ENCODE assay signal across 9 mouse cellular contexts in genomic region chr13:98694773-98695314, GRCm38 (mm10). TPM values are rescaled to one million over a fixed set of nuclear protein-coding genes. Genes with fewer than 3 reads are reported as not detected.
DNase-seq lines count a peak whose midpoint lies in the region; ATAC-seq and TF ChIP-seq lines count a peak whose summit lies in the region.
"Had no signal": no experiment of that assay in that cellular context is flagged by ENCODE, and none has a peak within 500 bp of the region (broad histone marks: within the 10 kb centered on the region; RNA-seq: fewer than 3 reads in every experiment).

Tmem171 (minus strand) TSS chr13:98694834.

- 6% methylated on average over 44 of the region's 44 CpGs for WGBS in forebrain, embryonic 10.5 days
- 4% methylated on average over 42 of the region's 44 CpGs for WGBS in intestine, embryonic 14.5 days
- WGBS in liver, embryonic 13.5 days (ENCODE audit: insufficient replicate concordance), result 8% methylated on average over 44 of the region's 44 CpGs
- WGBS in olfactory bulb, adult 2 months, result 5% methylated on average over 44 of the region's 44 CpGs

- no peaks in the 10 kb centered on the region for H3K36me3 ChIP-seq in erythroblast, embryonic 14.5 days (ENCODE audit: control insufficient read depth)
- H3K36me3 ChIP-seq in forebrain, embryonic 10.5 days (replicated peaks), result no peaks in the 10 kb centered on the region
- H3K36me3 ChIP-seq in intestine, embryonic 14.5 days (ENCODE audit: control insufficient read depth, insufficient read depth, low read length), result no peaks in the 10 kb centered on the region
- no peaks in the 10 kb centered on the region for H3K36me3 ChIP-seq in liver, embryonic 13.5 days

- no peaks in the 10 kb centered on the region for H3K4me1 ChIP-seq in erythroblast, embryonic 14.5 days (ENCODE audit: control insufficient read depth)
- peaks cover 19% of the 10 kb centered on the region for H3K4me1 ChIP-seq in forebrain, embryonic 10.5 days
- peaks cover 18% of the 10 kb centered on the region for H3K4me1 ChIP-seq in intestine, embryonic 14.5 days (replicated peaks; ENCODE audit: control insufficient read depth, insufficient read depth, low read length)
- H3K4me1 ChIP-seq in liver, embryonic 13.5 days (replicated peaks), result no peaks in the 10 kb centered on the region
- peaks cover 8% of the 10 kb centered on the region for H3K4me1 ChIP-seq in olfactory bulb, adult 2 months (ENCODE audit: control insufficient read depth, insufficient read depth, low read length)

- H3K27ac ChIP-seq in forebrain, embryonic 10.5 days, result peak within 1 kb of the TSS; percentile 63
- H3K27ac ChIP-seq in intestine, embryonic 14.5 days (ENCODE audit: low read depth), result 0 out of 2 replicates have a peak within 1 kb of the TSS, but pooled peaks have one; percentile 38
- no peak within 1 kb of the TSS for H3K27ac ChIP-seq in liver, embryonic 13.5 days
- H3K27ac ChIP-seq in olfactory bulb, adult 2 months (ENCODE audit: insufficient read depth, low read depth, low read length), result no peak within 1 kb of the TSS

- DNase-seq in forebrain, embryonic 10.5 days (ENCODE audit: extremely low spot score, low spot score), result no peak
- peak; percentile 59 for DNase-seq in intestine, embryonic 14.5 days (ENCODE audit: low spot score)
- DNase-seq in liver, embryonic 13.5 days, result no peak
- DNase-seq in c-Kit-positive CD71-positive TER-119-positive erythroid progenitor cells, embryonic 14.5 days (ENCODE audit: low spot score), result no peak
- no peak for DNase-seq in spleen, postnatal 36 days (ENCODE audit: low spot score in 2 of 2)

- H3K4me3 ChIP-seq in erythroblast, embryonic 14.5 days (replicated peaks), result peak within 1 kb of the TSS; percentile 16
- H3K4me3 ChIP-seq in forebrain, embryonic 10.5 days, result peak within 1 kb of the TSS; percentile 52
- peak within 1 kb of the TSS; percentile 38 for H3K4me3 ChIP-seq in intestine, embryonic 14.5 days (ENCODE audit: low read depth, low read length)
- H3K4me3 ChIP-seq in liver, embryonic 13.5 days (replicated peaks), result peak within 1 kb of the TSS; percentile 18
- H3K4me3 ChIP-seq in olfactory bulb, adult 2 months (ENCODE audit: insufficient read depth, low read depth, low read length), result peak within 1 kb of the TSS; percentile 17; the same call in 1 of the 2 replicates

- H3K27me3 ChIP-seq in erythroblast, embryonic 14.5 days (ENCODE audit: control insufficient read depth), result peaks cover 27% of the 10 kb centered on the region
- H3K27me3 ChIP-seq in forebrain, embryonic 10.5 days (ENCODE audit: poor library complexity, severe bottlenecking), result peaks cover 40% of the 10 kb centered on the region
- peaks cover 18% of the 10 kb centered on the region for H3K27me3 ChIP-seq in intestine, embryonic 14.5 days (replicated peaks; ENCODE audit: control insufficient read depth, insufficient read depth, low read length)
- peaks cover 48% of the 10 kb centered on the region for H3K27me3 ChIP-seq in liver, embryonic 13.5 days
- H3K27me3 ChIP-seq: CH12.LX had no signal

- H3K9me3 ChIP-seq in erythroblast, embryonic 14.5 days (ENCODE audit: control insufficient read depth, low read length), result no peaks in the 10 kb centered on the region
- H3K9me3 ChIP-seq in forebrain, embryonic 10.5 days, result no peaks in the 10 kb centered on the region
- H3K9me3 ChIP-seq in intestine, embryonic 14.5 days (ENCODE audit: control insufficient read depth, low read length), result no peaks in the 10 kb centered on the region
- H3K9me3 ChIP-seq in liver, embryonic 13.5 days (replicated peaks), result no peaks in the 10 kb centered on the region

- no peak for ATAC-seq in erythroblast, adult 5-6 weeks (replicated peaks; ENCODE audit: low FRiP score, poor library complexity, severe bottlenecking)
- peak; percentile 76 for ATAC-seq in intestine, embryonic 14.5 days (replicated peaks; ENCODE audit: low FRiP score, low TSS enrichment, low read depth)
- no peak for ATAC-seq in liver, embryonic 13.5 days (ENCODE audit: low read depth)

- peak within 1 kb of the TSS; percentile 67 for H3K4me2 ChIP-seq in intestine, embryonic 14.5 days (ENCODE audit: low read length)
- H3K4me2 ChIP-seq in liver, embryonic 13.5 days, result peak within 1 kb of the TSS; percentile 52

- no peak for TF ChIP-seq CTCF in olfactory bulb, adult 2 months (IDR thresholded peaks at IDR 0.05; ENCODE audit: insufficient read depth, low read depth, low read length)

- peak within 1 kb of the TSS; percentile 57 for H3K9ac ChIP-seq in intestine, embryonic 14.5 days (ENCODE audit: low read length)
- peak within 1 kb of the TSS; percentile 9; the same call in 1 of the 2 replicates for H3K9ac ChIP-seq in liver, embryonic 13.5 days

- no peak for TF ChIP-seq POLR2A in olfactory bulb, adult 2 months (IDR thresholded peaks at IDR 0.05; ENCODE audit: insufficient read depth, low read depth, low read length)

RNA-seq across cellular contexts. Expression of gene Tmem171, which starts in this region (rescaled TPM):
- not detected in 2 replicates for polyA plus RNA-seq in erythroblast, embryonic 14.5 days (2012)
- not detected in 2 replicates for total RNA-seq in erythroblast, adult 5-6 weeks (2015; ENCODE audit: low replicate concordance)
- 0.98 TPM in 1 of 2 replicates, not detected in the other for total RNA-seq in erythroblast, adult 5-6 weeks (2017; ENCODE audit: low replicate concordance)
- not detected in 2 replicates for polyA plus RNA-seq in forebrain, embryonic 10.5 days (2016; fragmentation: Nextera tagmentation; extraction: Ambion mirVana)
- polyA plus RNA-seq in intestine, embryonic 14.5 days (2014; fragmentation: Nextera tagmentation; extraction: Ambion mirVana), result 18.1 and 19.7 TPM in 2 replicates
- not detected in 2 replicates for polyA plus RNA-seq in liver, embryonic 13.5 days (2015; fragmentation: Nextera tagmentation; extraction: Ambion mirVana)
- polyA plus RNA-seq in olfactory bulb, adult 2 months (2012; ENCODE audit: insufficient read depth, insufficient read length, low replicate concordance, missing spikeins), result not detected in 2 replicates
- total RNA-seq: CH12.LX had no signal

Comparison
In these comparisons a context has a peak if more than half of its experiments do, and no peak if none do; other contexts are left out.
1. RNA of gene Tmem171 (polyA plus RNA-seq): 18.1 to 19.7 TPM in intestine, embryonic 14.5 days; not detected in erythroblast, embryonic 14.5 days, not detected in forebrain, embryonic 10.5 days, not detected in liver, embryonic 13.5 days and not detected in olfactory bulb, adult 2 months; every median in the first group is over 10 times any median in the second.
2. H3K27ac ChIP-seq: peak in forebrain, embryonic 10.5 days (single experiment) and intestine, embryonic 14.5 days (single experiment); none in liver, embryonic 13.5 days (single experiment) and olfactory bulb, adult 2 months (single experiment).
3. Peak in every context shown above with its lines, with median percentiles within 50 percentile points of each other: H3K4me3 ChIP-seq.